Mouse (Mus musculus): ENCODE data around the gene Gm44790. TPM values are rescaled to one million over a fixed set of nuclear protein-coding genes. Genes with fewer than 3 reads are reported as not detected.

Gm44790 gene
- polyA plus RNA-seq, 1 experiment, result not detected

DNA sequence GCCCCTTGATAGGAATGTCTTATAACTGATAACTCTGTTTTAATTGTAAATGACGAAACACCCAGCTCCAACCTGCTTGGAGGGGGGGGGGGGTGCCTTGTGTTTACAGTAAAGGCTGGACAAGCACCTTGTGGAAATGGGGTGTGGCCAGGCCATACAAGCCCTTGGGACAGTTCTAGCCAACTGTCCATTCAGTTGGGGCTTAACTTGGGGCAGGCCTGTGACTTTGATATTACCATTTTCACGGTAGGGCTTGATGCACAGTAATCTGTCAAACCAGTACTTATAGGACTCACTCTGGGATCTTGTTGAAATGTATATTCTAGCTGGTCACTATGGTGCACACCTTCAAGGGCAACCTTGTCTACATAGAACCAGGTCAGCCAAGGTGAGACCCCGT is 44.9 kb downstream of the Gm44790 start:
- Histone ChIP-seq H3K9me3 (no peaks in the 10 kb centered on the region; the same call in 1 of the 2 replicates), H3K36me3 (replicated peaks; ENCODE audit: low read length) (peaks cover 50% of the 10 kb centered on the region), H3K4me1 (peaks cover 61% of the 10 kb centered on the region), H3K27me3 (replicated peaks) (no peaks in the 10 kb centered on the region), H3K4me3 (replicated peaks) (peak overlapping the region; percentile 96)
- no peak for TF ChIP-seq GATA1 (IDR thresholded peaks at IDR 0.05; ENCODE audit: borderline replicate concordance, low read length)
- TF ChIP-seq FLI1 (IDR thresholded peaks at IDR 0.05; ENCODE audit: low read length), result no peak

DNA sequence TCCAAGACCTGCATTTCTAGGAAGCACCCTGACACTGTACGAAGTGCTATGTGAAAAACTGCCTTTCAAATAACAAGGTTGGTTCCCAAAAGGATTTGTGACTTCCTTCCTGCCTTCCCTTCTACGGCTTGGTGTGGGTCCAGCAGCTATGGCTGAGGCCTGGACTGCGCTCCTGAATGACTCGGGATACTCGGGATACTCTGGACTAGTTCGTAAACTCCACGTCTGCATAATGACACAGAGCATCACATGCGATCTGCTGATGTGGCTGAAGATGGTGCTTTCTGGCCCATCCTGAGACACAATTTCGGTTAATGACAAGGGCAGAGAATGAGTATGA is 45.3 kb downstream of the Gm44790 start:
- TF ChIP-seq GATA1 (IDR thresholded peaks at IDR 0.05; ENCODE audit: borderline replicate concordance, low read length), result no peak
- no peak for TF ChIP-seq FLI1 (IDR thresholded peaks at IDR 0.05; ENCODE audit: low read length)
- peaks cover 46% of the 10 kb centered on the region for H3K36me3 ChIP-seq (replicated peaks; ENCODE audit: low read length)

GRCm38 (mm10) chr6:86472100-86472955 is 45.9 kb downstream of the Gm44790 start:
- Histone ChIP-seq H3K36me3 (replicated peaks; ENCODE audit: low read length) (peaks cover 40% of the 10 kb centered on the region), H3K4me3 (replicated peaks) (peak overlapping the region; percentile 96)
- TF ChIP-seq FLI1 (IDR thresholded peaks at IDR 0.05; ENCODE audit: low read length), result peak; percentile 44; the same call in 1 of the 2 replicates
- no peak for TF ChIP-seq GATA1 (IDR thresholded peaks at IDR 0.05; ENCODE audit: borderline replicate concordance, low read length)

More for the DNA sequence above, 45.3 kb downstream of the Gm44790 start:
- H3K27me3 ChIP-seq (replicated peaks), result no peaks in the 10 kb centered on the region
- H3K9me3 ChIP-seq, result no peaks in the 10 kb centered on the region; the same call in 1 of the 2 replicates
- H3K4me1 ChIP-seq, result peaks cover 63% of the 10 kb centered on the region
- H3K4me3 ChIP-seq (replicated peaks), result peak overlapping the region; percentile 96

DNA sequence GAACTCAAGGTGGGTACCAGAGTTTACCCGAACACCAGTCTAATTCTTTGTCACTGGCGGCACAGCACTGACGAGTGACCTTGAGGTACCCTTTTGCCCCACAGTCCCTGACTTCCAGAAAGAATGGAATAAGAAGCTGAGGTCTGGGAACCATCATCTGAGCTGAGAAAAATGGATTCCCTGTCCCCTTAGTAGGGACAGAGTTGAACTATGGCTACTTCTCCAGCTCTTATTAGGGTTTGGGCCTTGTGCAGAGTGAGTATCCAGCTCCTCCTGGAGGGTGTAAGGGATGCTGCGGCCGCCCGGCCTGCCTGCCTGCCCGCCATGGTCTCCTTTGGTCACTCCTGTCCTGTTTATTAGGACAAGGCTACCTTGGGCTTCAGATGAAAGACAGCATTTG is 46.6 kb downstream of the Gm44790 start:
- H3K4me1 ChIP-seq, result peaks cover 70% of the 10 kb centered on the region
- no peak for TF ChIP-seq GATA1 (IDR thresholded peaks at IDR 0.05; ENCODE audit: borderline replicate concordance, low read length)
- TF ChIP-seq FLI1 (IDR thresholded peaks at IDR 0.05; ENCODE audit: low read length), result no peak
- H3K36me3 ChIP-seq (replicated peaks; ENCODE audit: low read length), result peaks cover 33% of the 10 kb centered on the region
- peak overlapping the region; percentile 96 for H3K4me3 ChIP-seq (replicated peaks)
- H3K9me3 ChIP-seq, result no peaks in the 10 kb centered on the region; the same call in 1 of the 2 replicates
- no peaks in the 10 kb centered on the region for H3K27me3 ChIP-seq (replicated peaks)

More at GRCm38 (mm10) chr6:86472100-86472955, 45.9 kb downstream of the Gm44790 start:
- peaks cover 67% of the 10 kb centered on the region for H3K4me1 ChIP-seq
- H3K27me3 ChIP-seq (replicated peaks), result no peaks in the 10 kb centered on the region
- no peaks in the 10 kb centered on the region; the same call in 1 of the 2 replicates for H3K9me3 ChIP-seq

- peaks cover 26% of the 10 kb centered on the region for H3K36me3 ChIP-seq (replicated peaks; ENCODE audit: low read length)
- peak overlapping the region; percentile 59 for H3K4me3 ChIP-seq (replicated peaks)
- peaks cover 77% of the 10 kb centered on the region for H3K4me1 ChIP-seq
- H3K27me3 ChIP-seq (replicated peaks), result no peaks in the 10 kb centered on the region
- no peaks in the 10 kb centered on the region; the same call in 1 of the 2 replicates for H3K9me3 ChIP-seq
- TF ChIP-seq GATA1 (IDR thresholded peaks at IDR 0.05; ENCODE audit: borderline replicate concordance, low read length), result no peak
- TF ChIP-seq FLI1 (IDR thresholded peaks at IDR 0.05; ENCODE audit: low read length), result no peak
Observed at GRCm38 (mm10) chr6:86474072-86474471, 47.6 kb downstream of the Gm44790 start.

- no peaks in the 10 kb centered on the region for H3K27me3 ChIP-seq (replicated peaks)
- H3K4me1 ChIP-seq, result peaks cover 83% of the 10 kb centered on the region
- H3K4me3 ChIP-seq (replicated peaks), result no peak overlapping the region
- H3K36me3 ChIP-seq (replicated peaks; ENCODE audit: low read length), result peaks cover 20% of the 10 kb centered on the region
- no peak for TF ChIP-seq FLI1 (IDR thresholded peaks at IDR 0.05; ENCODE audit: low read length)
- no peak for TF ChIP-seq GATA1 (IDR thresholded peaks at IDR 0.05; ENCODE audit: borderline replicate concordance, low read length)
- no peaks in the 10 kb centered on the region; the same call in 1 of the 2 replicates for H3K9me3 ChIP-seq
Observed at GRCm38 (mm10) chr6:86474646-86475181, 48.3 kb downstream of the Gm44790 start.

- H3K4me3 ChIP-seq (replicated peaks), result peak overlapping the region; percentile 48
- H3K36me3 ChIP-seq (replicated peaks; ENCODE audit: low read length), result peaks cover 13% of the 10 kb centered on the region
- H3K4me1 ChIP-seq, result peaks cover 92% of the 10 kb centered on the region
- no peak for TF ChIP-seq GATA1 (IDR thresholded peaks at IDR 0.05; ENCODE audit: borderline replicate concordance, low read length)
- TF ChIP-seq FLI1 (IDR thresholded peaks at IDR 0.05; ENCODE audit: low read length), result no peak
- no peaks in the 10 kb centered on the region; the same call in 1 of the 2 replicates for H3K9me3 ChIP-seq
- H3K27me3 ChIP-seq (replicated peaks), result no peaks in the 10 kb centered on the region
Observed at GRCm38 (mm10) chr6:86475462-86476167, 49.2 kb downstream of the Gm44790 start.

DNA sequence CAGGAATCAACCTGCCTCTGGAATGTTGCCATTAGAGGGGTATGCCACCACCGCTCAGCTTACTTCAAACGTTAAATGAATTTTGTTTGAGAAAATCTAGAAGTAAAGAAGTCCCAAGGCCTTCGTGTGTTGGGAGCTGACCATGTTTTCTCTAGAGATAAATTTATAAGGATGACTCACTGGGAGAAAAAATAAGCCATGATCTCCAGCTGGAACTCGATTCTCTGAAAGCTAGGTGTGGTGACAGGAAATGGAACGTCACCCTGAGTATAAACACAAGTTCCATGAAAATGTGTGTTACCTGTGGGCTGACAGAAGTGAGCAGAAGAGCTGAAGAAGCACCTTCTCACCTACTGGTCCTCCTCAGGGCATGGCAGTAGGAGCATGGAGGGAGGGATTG is 50.5 kb downstream of the Gm44790 start:
- Histone ChIP-seq H3K4me3 (replicated peaks) (no peak overlapping the region), H3K9me3 (no peaks in the 10 kb centered on the region; the same call in 1 of the 2 replicates), H3K36me3 (replicated peaks; ENCODE audit: low read length) (peaks cover 11% of the 10 kb centered on the region), H3K27me3 (replicated peaks) (no peaks in the 10 kb centered on the region), H3K4me1 (peaks cover 95% of the 10 kb centered on the region)
- TF ChIP-seq GATA1 (IDR thresholded peaks at IDR 0.05; ENCODE audit: borderline replicate concordance, low read length) (no peak), FLI1 (IDR thresholded peaks at IDR 0.05; ENCODE audit: low read length) (no peak)

DNA sequence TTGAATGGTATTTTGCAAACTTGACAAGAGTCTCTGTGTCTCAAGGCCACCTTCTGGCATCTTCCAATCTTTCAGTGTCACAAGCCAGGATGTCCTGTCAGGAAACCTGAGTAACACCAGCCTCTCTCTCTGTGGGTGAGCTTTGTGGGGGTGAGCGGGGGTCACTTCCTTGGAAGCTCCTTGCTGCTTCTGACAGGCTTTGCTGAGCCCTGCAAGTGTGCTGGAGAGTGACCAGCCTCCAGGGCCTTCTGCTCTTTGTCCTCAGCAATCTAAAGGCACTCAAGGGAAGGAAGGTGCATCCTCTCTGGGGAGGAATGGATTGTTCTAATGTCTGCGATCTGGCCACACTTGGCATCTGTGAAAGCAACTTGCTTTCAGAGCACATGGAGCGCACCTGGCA is 52.9 kb downstream of the Gm44790 start:
- Histone ChIP-seq H3K4me3 (replicated peaks) (peak overlapping the region; percentile 46), H3K36me3 (replicated peaks; ENCODE audit: low read length) (peaks cover 10% of the 10 kb centered on the region)
- TF ChIP-seq FLI1 (IDR thresholded peaks at IDR 0.05; ENCODE audit: low read length) (no peak), GATA1 (IDR thresholded peaks at IDR 0.05; ENCODE audit: borderline replicate concordance, low read length) (no peak)

More for the DNA sequence above, 52.9 kb downstream of the Gm44790 start:
- Histone ChIP-seq H3K27me3 (replicated peaks) (no peaks in the 10 kb centered on the region), H3K9me3 (no peaks in the 10 kb centered on the region; the same call in 1 of the 2 replicates), H3K4me1 (peaks cover 85% of the 10 kb centered on the region)

All from megakaryocyte, embryonic 14.5 days (primary cell).